Mouse (Mus musculus) lung, postnatal 0 days (tissue): Measurements from ENCODE around the gene Surf4.
"Not testable (repeated sequence)": the region's sequence is repeated elsewhere in the genome, so short reads cannot be mapped to it uniquely, and the experiment has no call there.

ENCODE experiments used
- CTCF ChIP-seq: IDR thresholded peaks from 2 replicates; pipeline ENCODE4 v1.5.1; 2016; ENCODE audit warnings: antibody characterized with exemption, mild to moderate bottlenecking
- EP300 ChIP-seq: IDR thresholded peaks from 2 replicates; pipeline ENCODE4 v1.6.1; 2016; ENCODE audit warnings: antibody characterized with exemption, mild to moderate bottlenecking, control low read depth

DNA sequence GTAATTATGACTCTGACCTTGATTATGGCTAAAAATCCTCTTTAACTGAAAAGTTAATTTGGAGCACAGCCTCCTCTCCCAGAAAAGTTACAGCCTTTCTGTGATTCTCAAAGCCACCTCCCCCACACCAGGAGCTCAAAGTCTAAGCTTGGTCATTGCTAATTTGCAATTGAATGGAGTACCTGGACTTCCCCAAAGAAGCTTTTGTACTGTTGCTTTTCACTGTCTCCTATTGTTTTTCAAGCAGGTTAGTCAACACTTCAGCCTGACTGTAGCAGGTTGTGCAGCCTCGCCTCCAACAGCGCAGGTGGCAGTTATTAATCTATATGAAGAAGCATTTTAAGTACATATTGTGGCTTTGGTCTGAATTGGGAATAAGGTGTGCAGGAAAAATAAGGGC, 48.2 kb downstream of the Surf4 start:
- TF ChIP-seq EP300, CTCF: not testable (repeated sequence)
